20 mouse cellular contexts compared by ENCODE assay signal in the genomic region with DNA sequence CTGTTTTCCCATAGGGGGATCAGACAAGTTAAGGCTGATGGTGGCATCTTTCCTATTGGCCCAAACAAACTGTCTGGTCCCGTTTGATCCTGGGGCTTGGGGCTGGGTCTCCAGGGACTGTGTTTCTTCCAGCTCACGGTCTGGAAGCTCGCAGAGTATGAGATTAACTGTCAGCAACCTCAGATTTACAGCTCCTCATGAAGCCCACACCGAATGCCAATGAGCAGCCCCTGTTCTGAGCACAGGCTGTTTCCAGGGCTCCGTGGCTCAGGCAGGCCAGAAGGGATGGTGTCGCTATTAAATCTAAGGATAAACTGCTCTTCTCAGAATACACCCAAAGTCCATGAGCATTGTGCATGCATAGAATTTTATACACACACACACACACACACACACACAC. TPM values are rescaled to one million over a fixed set of nuclear protein-coding genes. Genes with fewer than 3 reads are reported as not detected.
A peak's percentile ranks its signal among the peaks of the same experiment; 100 is the strongest.
DNase-seq lines count a peak whose midpoint lies in the region; ATAC-seq and TF ChIP-seq lines count a peak whose summit lies in the region.
"Had no signal": no experiment of that assay in that cellular context is flagged by ENCODE, and none has a peak within 500 bp of the region (broad histone marks: within the 10 kb centered on the region; RNA-seq: fewer than 3 reads in every experiment).

No protein-coding gene starts in this region.

- TF ChIP-seq CTCF in gastrocnemius, adult 2 months (IDR thresholded peaks at IDR 0.05) = no peak

- 24% methylated on average over 6 of the region's 6 CpGs for WGBS in hindbrain, embryonic 12.5 days
- WGBS in midbrain, embryonic 12.5 days = 32% methylated on average over 6 of the region's 6 CpGs
- WGBS in neural tube, embryonic 14.5 days = 6% methylated on average over 6 of the region's 6 CpGs

- ATAC-seq in hindbrain, embryonic 12.5 days (ENCODE audit: low FRiP score) = peak; percentile 24; the same call in 1 of the 2 replicates
- no peak for ATAC-seq in midbrain, embryonic 12.5 days (ENCODE audit: low FRiP score, low read depth)
- ATAC-seq in neural tube, embryonic 14.5 days (ENCODE audit: low read depth) = peak; percentile 68
- ATAC-seq: liver, embryonic 12.5 days had no signal

- H3K27ac ChIP-seq in gastrocnemius, adult 2 months = no peak overlapping the region
- peak overlapping the region; percentile 92 for H3K27ac ChIP-seq in hindbrain, embryonic 12.5 days
- H3K27ac ChIP-seq in midbrain, embryonic 12.5 days (replicated peaks) = peak overlapping the region; percentile 71
- H3K27ac ChIP-seq in neural tube, embryonic 14.5 days (ENCODE audit: low read depth, low read length) = peak overlapping the region; percentile 85
- H3K27ac ChIP-seq: heart, embryonic 15.5 days; limb, embryonic 10.5 days; liver, embryonic 12.5 days; lung, embryonic 15.5 days had no signal

- no peak overlapping the region for H3K4me2 ChIP-seq in hindbrain, embryonic 12.5 days (replicated peaks)
- no peak overlapping the region for H3K4me2 ChIP-seq in midbrain, embryonic 12.5 days (replicated peaks)
- no peak overlapping the region for H3K4me2 ChIP-seq in neural tube, embryonic 14.5 days (ENCODE audit: low read depth, low read length)
- H3K4me2 ChIP-seq: embryonic facial prominence, embryonic 12.5 days; heart, embryonic 15.5 days; liver, embryonic 12.5 days; lung, embryonic 15.5 days had no signal

- no peak overlapping the region for H3K4me3 ChIP-seq in gastrocnemius, adult 2 months
- H3K4me3 ChIP-seq in hindbrain, embryonic 12.5 days = no peak overlapping the region
- H3K4me3 ChIP-seq in midbrain, embryonic 12.5 days = no peak overlapping the region
- no peak overlapping the region for H3K4me3 ChIP-seq in neural tube, embryonic 14.5 days (ENCODE audit: low read depth, low read length)
- H3K4me3 ChIP-seq: embryonic facial prominence, embryonic 12.5 days; heart, embryonic 15.5 days; limb, embryonic 10.5 days; liver, embryonic 12.5 days; lung, embryonic 15.5 days had no signal

- no peaks in the 10 kb centered on the region for H3K36me3 ChIP-seq in hindbrain, embryonic 12.5 days
- H3K36me3 ChIP-seq in midbrain, embryonic 12.5 days = no peaks in the 10 kb centered on the region
- H3K36me3 ChIP-seq in neural tube, embryonic 14.5 days (ENCODE audit: control insufficient read depth, insufficient read depth, low read length) = no peaks in the 10 kb centered on the region
- H3K36me3 ChIP-seq: embryonic facial prominence, embryonic 12.5 days; G1E; heart, embryonic 15.5 days; limb, embryonic 10.5 days; liver, embryonic 12.5 days; lung, embryonic 15.5 days had no signal

- DNase-seq in gastrocnemius, adult 2 months = peak; percentile 8
- no peak for DNase-seq in gastrocnemius, postnatal 10 days
- no peak for DNase-seq in yolk sac, embryonic 10.5 days (ENCODE audit: low spot score)
- no peak for DNase-seq in frontal cortex, adult 2 months (ENCODE audit: extremely low spot score in 1 of 2, low spot score in 1 of 2)
- DNase-seq: adrenal gland, adult 8-10 months; cerebellum, adult 18-20 months; heart, adult 18-20 months; kidney, adult 8-10 months; kidney, postnatal 36 days; layer of hippocampus, postnatal 36 days; thymus, postnatal 4 days had no signal

- intact Hi-C loops in gastrocnemius, adult 2 months (cut with DNase I) = no loop called here

- H3K4me1 ChIP-seq in hindbrain, embryonic 12.5 days = peaks cover 58% of the 10 kb centered on the region
- peaks cover 54% of the 10 kb centered on the region for H3K4me1 ChIP-seq in midbrain, embryonic 12.5 days
- H3K4me1 ChIP-seq in neural tube, embryonic 14.5 days (ENCODE audit: control insufficient read depth, insufficient read depth, low read length) = peaks cover 46% of the 10 kb centered on the region
- H3K4me1 ChIP-seq: heart, embryonic 15.5 days; liver, embryonic 12.5 days; lung, embryonic 15.5 days had no signal

- no peaks in the 10 kb centered on the region for H3K27me3 ChIP-seq in hindbrain, embryonic 12.5 days
- peaks cover 13% of the 10 kb centered on the region; the same call in 1 of the 2 replicates for H3K27me3 ChIP-seq in midbrain, embryonic 12.5 days
- no peaks in the 10 kb centered on the region for H3K27me3 ChIP-seq in neural tube, embryonic 14.5 days (ENCODE audit: control insufficient read depth, insufficient read depth, low read length)
- H3K27me3 ChIP-seq: embryonic facial prominence, embryonic 12.5 days; lung, embryonic 15.5 days had no signal

- H3K9me3 ChIP-seq in hindbrain, embryonic 12.5 days (replicated peaks) = no peaks in the 10 kb centered on the region
- H3K9me3 ChIP-seq in midbrain, embryonic 12.5 days = no peaks in the 10 kb centered on the region
- no peaks in the 10 kb centered on the region for H3K9me3 ChIP-seq in neural tube, embryonic 14.5 days (ENCODE audit: control insufficient read depth, low read length)
- H3K9me3 ChIP-seq: embryonic facial prominence, embryonic 12.5 days; heart, embryonic 15.5 days; limb, embryonic 10.5 days; liver, embryonic 12.5 days; lung, embryonic 15.5 days had no signal

- H3K9ac ChIP-seq in hindbrain, embryonic 12.5 days = no peak overlapping the region
- no peak overlapping the region for H3K9ac ChIP-seq in midbrain, embryonic 12.5 days (replicated peaks)
- H3K9ac ChIP-seq in neural tube, embryonic 14.5 days (replicated peaks; ENCODE audit: low read depth, low read length) = no peak overlapping the region
- H3K9ac ChIP-seq: embryonic facial prominence, embryonic 12.5 days; heart, embryonic 15.5 days; liver, embryonic 12.5 days; lung, embryonic 15.5 days had no signal

RNA-seq across cellular contexts. Expression of a gene that starts 11.6 kb away (rescaled TPM):
- under 1 TPM; 0.23 to 0.75 TPM for total RNA-seq in gastrocnemius, adult 2 months (2021)
- total RNA-seq in gastrocnemius, postnatal 10 days (2021) = 1 to 10 TPM; 1.6 TPM
- 269 TPM in 2 replicates for polyA plus RNA-seq in hindbrain, embryonic 12.5 days (2016; fragmentation: Nextera tagmentation; extraction: Ambion mirVana)
- polyA plus RNA-seq in midbrain, embryonic 12.5 days (2016; fragmentation: Nextera tagmentation; extraction: Ambion mirVana) = 212 and 220 TPM in 2 replicates
- polyA plus RNA-seq in neural tube, embryonic 14.5 days (2014; fragmentation: Nextera tagmentation; extraction: Ambion mirVana) = 256 TPM in 2 replicates
- polyA plus RNA-seq in frontal cortex, adult 2 months (2012; rRNA removed) = 60.6 and 64.0 TPM in 2 replicates
- polyA plus RNA-seq: G1E had no signal
